Mouse (Mus musculus) gastrocnemius, adult 2 months (tissue): ENCODE results near the gene Pramef6. TPM values are rescaled to one million over a fixed set of nuclear protein-coding genes. Genes with fewer than 3 reads are reported as not detected.
"Not testable (repeated sequence)": the region's sequence is repeated elsewhere in the genome, so short reads cannot be mapped to it uniquely, and the experiment has no call there.

Source experiments
- DNase-seq: peaks from one replicate; pipeline ENCODE4 v3.0.0; 2022
- H3K27ac ChIP-seq: fragments of 200-600 bp; 2 replicates; pipeline ENCODE4 v1.8.1; 2022; ENCODE audit warnings: mild to moderate bottlenecking
- H3K4me3 ChIP-seq: fragments of 200-600 bp; 2 replicates; pipeline ENCODE4 v1.8.1; 2022; ENCODE audit warnings: mild to moderate bottlenecking, moderate library complexity
- intact Hi-C: fragments of 180-260 bp; cut with DNase I; formaldehyde crosslinking; loops from one replicate; pipeline ENCODE4 v1.15.1; 2025
- long read RNA-seq, 2 experiments: library from polyadenylated mRNA; stranded (forward); transcript quantifications; one replicate each; pipeline ENCODE4 v2.0.0; 2021
- total RNA-seq, 2 experiments: library from RNA; stranded (reverse); gene quantifications; 2 replicates each; pipeline ENCODE4 v1.2.3; 2021

Pramef6 gene
- not detected for total RNA-seq
- long read RNA-seq, experiment 1, result 0 reads
- long read RNA-seq, experiment 2, result 0 reads

- DNase-seq, intact Hi-C loops, H3K4me3 ChIP-seq, H3K27ac ChIP-seq: not testable (repeated sequence)
Measured at GRCm38 (mm10) chr4:143900280-143900679, at the start of gene Pramef6. Pramef6 (minus strand) TSS chr4:143900380.

GRCm38 (mm10) chr4:143894406-143894805 is 5.8 kb downstream of the Pramef6 start:
- H3K4me3 ChIP-seq, H3K27ac ChIP-seq, intact Hi-C loops, DNase-seq: not testable (repeated sequence)

GRCm38 (mm10) chr4:143882371-143882770 is 17.8 kb downstream of the Pramef6 start:
- H3K4me3 ChIP-seq, DNase-seq, H3K27ac ChIP-seq, intact Hi-C loops: not testable (repeated sequence)

- H3K27ac ChIP-seq, H3K4me3 ChIP-seq, intact Hi-C loops, DNase-seq: not testable (repeated sequence)
Measured at GRCm38 (mm10) chr4:143846197-143846596, 54.0 kb downstream of the Pramef6 start, which contains the start of gene Gm13103. Gm13103 (plus strand) TSS chr4:143846497.

Other genes starting within 250 kb of the Pramef6 start
- gene Gm13088, start 243.1 kb downstream of the Pramef6 start, total RNA-seq, result not detected
- gene Gm13089, start 197.7 kb downstream of the Pramef6 start, total RNA-seq, result not detected
- gene Gm13078, start 180.9 kb downstream of the Pramef6 start, total RNA-seq, result not detected
- not detected for gene Gm13023, start 111.0 kb downstream of the Pramef6 start, total RNA-seq
- not detected for gene Gm13084, start 84.3 kb downstream of the Pramef6 start, total RNA-seq
- gene Gm13103, start 53.9 kb downstream of the Pramef6 start, total RNA-seq, result not detected
- gene Pramef25, start 50.6 kb upstream of the Pramef6 start, total RNA-seq, result not detected
- gene Gm13101, start 66.6 kb upstream of the Pramef6 start, total RNA-seq, result not detected
- not detected for gene Pramef17, start 94.0 kb upstream of the Pramef6 start, total RNA-seq
- gene Pramel4, start 158.7 kb upstream of the Pramef6 start, total RNA-seq, result not detected
- not detected for gene Gm13102, start 206.1 kb upstream of the Pramef6 start, total RNA-seq